In the genomic region with DNA sequence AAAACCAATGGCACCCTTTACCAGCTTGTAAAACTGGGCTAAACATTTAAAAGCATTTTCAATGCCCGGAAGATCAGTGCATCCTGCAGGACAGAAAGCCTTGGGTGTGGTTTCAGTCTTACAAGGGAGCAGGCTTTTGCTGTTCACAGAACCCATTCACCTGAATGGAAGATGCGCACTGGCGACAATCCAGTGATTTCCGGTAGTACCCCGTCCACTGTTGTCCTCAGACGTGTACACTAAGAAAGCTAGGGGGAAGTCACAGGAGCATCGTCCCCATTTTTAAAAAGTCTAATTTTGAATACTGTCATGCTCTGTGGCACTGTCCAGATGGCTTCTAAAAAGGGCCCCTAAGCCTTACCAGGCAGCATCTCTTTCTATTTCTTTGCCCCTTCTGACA, we compare ENCODE assay signal across 10 mouse cellular contexts. TPM values are rescaled to one million over a fixed set of nuclear protein-coding genes. Genes with fewer than 3 reads are reported as not detected.
DNase-seq lines count a peak whose midpoint lies in the region; ATAC-seq and TF ChIP-seq lines count a peak whose summit lies in the region.
"Had no signal": no experiment of that assay in that cellular context is flagged by ENCODE, and none has a peak within 500 bp of the region (broad histone marks: within the 10 kb centered on the region; RNA-seq: fewer than 3 reads in every experiment).

No protein-coding gene starts in this region.

- H3K4me2 ChIP-seq in kidney, embryonic 14.5 days (replicated peaks; ENCODE audit: low read depth, low read length): peak overlapping the region; percentile 91
- peak overlapping the region; percentile 100 for H3K4me2 ChIP-seq in myocyte (ENCODE audit: low read depth)

- ATAC-seq in kidney, embryonic 14.5 days (ENCODE audit: low FRiP score, low TSS enrichment): no peak
- ATAC-seq in erythroid progenitor cell, adult 5-6 weeks (replicated peaks; ENCODE audit: low FRiP score, poor library complexity, severe bottlenecking): peak; percentile 40; the same call in 1 of the 2 replicates
- ATAC-seq: inflammation-experienced regulatory T-cells, adult 6 months had no signal

- no peak for DNase-seq in kidney, postnatal 25 days
- peak; percentile 35 for DNase-seq in c-Kit-negative CD71-positive TER-119-positive erythroid progenitor cells, embryonic 14.5 days (ENCODE audit: low read depth, low spot score)
- DNase-seq in urinary bladder, adult 18-20 months (ENCODE audit: low spot score in 2 of 2): no peak
- DNase-seq in adrenal gland, postnatal 4 days (ENCODE audit: low spot score in 2 of 2): no peak
- DNase-seq: lung, postnatal 10 days had no signal

- no peaks in the 10 kb centered on the region for H3K27me3 ChIP-seq in kidney, embryonic 14.5 days (ENCODE audit: control insufficient read depth, insufficient read depth, low read length)
- H3K27me3 ChIP-seq in myocyte (ENCODE audit: control insufficient read depth, insufficient read depth, insufficient read length): no peaks in the 10 kb centered on the region

- peaks cover 5% of the 10 kb centered on the region; the same call in 1 of the 2 replicates for H3K36me3 ChIP-seq in kidney, embryonic 14.5 days (ENCODE audit: control insufficient read depth, insufficient read depth, low read length)
- peaks cover 5% of the 10 kb centered on the region for H3K36me3 ChIP-seq in myocyte (ENCODE audit: control insufficient read depth, insufficient read depth)

- H3K9ac ChIP-seq in kidney, embryonic 14.5 days (ENCODE audit: low read depth, low read length): no peak overlapping the region

- 70% methylated on average over 7 of the region's 7 CpGs for WGBS in kidney, embryonic 14.5 days

- 0 out of 2 replicates have a peak, but pooled peaks cover 7% of the 10 kb centered on the region for H3K4me1 ChIP-seq in kidney, embryonic 14.5 days (ENCODE audit: control insufficient read depth, insufficient read depth, low read length)

- no peaks in the 10 kb centered on the region for H3K9me3 ChIP-seq in kidney, embryonic 14.5 days (ENCODE audit: control insufficient read depth, low read length)

- H3ac ChIP-seq in myocyte (ENCODE audit: control insufficient read depth, insufficient read length): no peak overlapping the region

- H3K4me3 ChIP-seq in kidney, embryonic 14.5 days (ENCODE audit: low read length): peak overlapping the region; percentile 71
- H3K4me3 ChIP-seq in myocyte: peak overlapping the region; percentile 57

- peaks cover 31% of the 10 kb centered on the region for H3K79me2 ChIP-seq in myocyte (ENCODE audit: control insufficient read depth, insufficient read depth)

- TF ChIP-seq POLR2A in myocyte (IDR thresholded peaks at IDR 0.05; ENCODE audit: insufficient read length, low read depth): no peak

- H3K27ac ChIP-seq in kidney, embryonic 14.5 days (ENCODE audit: low read depth, low read length): peak overlapping the region; percentile 73

TF ChIP-seq in myocyte, 11 proteins besides CTCF, POLR2A, EP300 and RAD21:
- TF ChIP-seq MYOD1 (IDR thresholded peaks at IDR 0.05; ENCODE audit: control insufficient read depth in 1 of 3, insufficient read length in 2 of 3, low read depth in 2 of 3): no peak

RNA-seq across cellular contexts. Expression of gene Bag2, which starts 1.8 kb away (rescaled TPM):
- polyA plus RNA-seq in kidney, embryonic 14.5 days (2014; fragmentation: Nextera tagmentation; extraction: Ambion mirVana): 63.8 and 87.5 TPM in 2 replicates
- total RNA-seq in erythroid progenitor cell, adult 5-6 weeks (2015; ENCODE audit: low replicate concordance): 25.9 and 37.7 TPM in 2 replicates
- 33.9 and 59.6 TPM in 2 replicates for total RNA-seq in erythroid progenitor cell, adult 5-6 weeks (2017; ENCODE audit: low replicate concordance)
- polyA plus RNA-seq in myocyte (2012; fragmentation: generic; extraction: Trizol): 37.3 TPM
- 10 to 100 TPM; 22.3 to 25.7 TPM for total RNA-seq in adrenal gland, postnatal 4 days (2021)
- total RNA-seq: neutrophil, adult 5-6 weeks had no signal

RNA-seq across cellular contexts. Expression of gene Rab23, which starts 36.1 kb away (rescaled TPM):
- polyA plus RNA-seq in kidney, embryonic 14.5 days (2014; fragmentation: Nextera tagmentation; extraction: Ambion mirVana): 13.7 and 30.7 TPM in 2 replicates
- 1.7 and 3.6 TPM in 2 replicates for total RNA-seq in erythroid progenitor cell, adult 5-6 weeks (2015; ENCODE audit: low replicate concordance)
- 4.0 and 8.9 TPM in 2 replicates for total RNA-seq in erythroid progenitor cell, adult 5-6 weeks (2017; ENCODE audit: low replicate concordance)
- polyA plus RNA-seq in myocyte (2012; fragmentation: generic; extraction: Trizol): 8.7 TPM
- total RNA-seq in adrenal gland, postnatal 4 days (2021): 10 to 100 TPM; 20.1 to 23.2 TPM

RNA-seq across cellular contexts. Expression of gene Zfp451, which starts 58.6 kb away (rescaled TPM):
- polyA plus RNA-seq in kidney, embryonic 14.5 days (2014; fragmentation: Nextera tagmentation; extraction: Ambion mirVana): 21.0 and 38.8 TPM in 2 replicates
- 31.4 and 34.2 TPM in 2 replicates for total RNA-seq in erythroid progenitor cell, adult 5-6 weeks (2015; ENCODE audit: low replicate concordance)
- total RNA-seq in erythroid progenitor cell, adult 5-6 weeks (2017; ENCODE audit: low replicate concordance): 22.2 and 22.7 TPM in 2 replicates
- polyA plus RNA-seq in myocyte (2012; fragmentation: generic; extraction: Trizol): 4.9 TPM
- total RNA-seq in adrenal gland, postnatal 4 days (2021): 10 to 100 TPM; 45.7 to 46.4 TPM
